Mouse (Mus musculus) ZHBTc4 (cell line): Measurements from ENCODE around the gene Kiss1r.

Source experiments
- DNase-seq: peaks from one replicate; pipeline ENCODE4 v3.0.0-alpha.2; 2011; ENCODE audit warnings: low read depth, low spot score

Kiss1r gene

DNA sequence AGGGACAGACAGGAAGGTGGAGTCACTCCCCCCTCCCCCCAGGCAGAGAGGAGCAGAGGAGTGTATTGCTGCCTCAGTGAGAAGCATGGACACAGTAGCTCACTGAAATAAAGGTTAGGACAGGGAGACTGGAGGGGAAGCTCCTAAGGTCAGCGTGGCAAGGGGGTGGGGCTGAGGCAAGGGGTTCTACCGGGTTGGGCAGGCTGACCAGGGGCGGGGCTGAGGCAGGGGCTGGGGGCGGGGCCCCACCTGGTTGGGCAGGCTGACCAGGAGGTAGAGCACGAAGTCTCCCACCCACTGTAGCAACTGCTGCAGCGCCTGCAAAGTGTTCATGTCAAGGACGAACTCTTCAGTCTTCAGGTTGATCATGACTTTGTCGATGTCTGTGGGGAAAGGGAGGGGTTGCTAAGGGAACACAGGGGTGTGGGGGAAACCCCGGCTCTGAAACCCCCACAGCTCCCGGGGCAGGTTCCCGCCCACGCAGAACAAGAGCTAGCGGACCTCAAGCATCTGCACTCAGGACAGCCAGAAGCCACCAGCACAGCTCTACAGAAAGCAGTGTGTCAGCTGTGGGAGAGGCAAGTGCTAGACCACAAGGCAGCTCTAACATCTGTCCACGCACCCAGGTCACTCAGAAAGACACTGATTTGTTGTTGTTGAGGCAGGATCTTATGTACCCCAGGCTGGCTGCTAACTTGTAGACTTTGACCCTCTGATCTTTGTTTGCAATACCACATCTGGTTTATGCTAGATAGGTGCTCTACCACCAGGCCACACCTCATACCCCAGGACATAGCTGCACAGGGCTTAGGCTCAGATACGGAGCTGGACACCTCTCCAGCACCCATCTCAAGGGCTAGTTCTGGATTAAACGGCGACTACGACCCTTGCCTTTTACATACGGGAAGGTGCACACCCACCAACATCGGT is 19.2 kb upstream of the Kiss1r start:
- no peak for DNase-seq

- DNase-seq, result no peak
These were observed 15.8 kb upstream of the Kiss1r start for GRCm38 (mm10) chr10:79900951-79901410.

DNA sequence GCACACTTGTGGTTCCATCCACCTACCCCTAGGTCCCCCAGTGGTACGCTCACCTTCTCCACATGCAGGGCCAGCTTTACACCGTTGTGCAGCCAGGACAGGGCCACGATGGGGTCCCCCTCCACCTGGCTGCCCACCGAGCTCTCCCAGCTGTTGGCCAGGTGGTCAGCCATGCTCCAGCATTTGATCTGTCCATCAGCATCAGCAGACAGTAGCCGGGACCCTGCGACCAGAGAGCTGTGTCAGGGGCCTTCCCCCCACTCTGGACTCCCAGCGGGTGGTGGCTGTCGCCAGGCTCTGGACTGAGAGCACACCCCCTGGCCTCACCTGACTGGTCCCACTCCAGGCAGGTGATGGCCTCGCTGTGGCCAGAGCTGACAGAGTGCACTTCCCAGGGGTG is 10.1 kb upstream of the Kiss1r start:
- DNase-seq, result no peak

DNA sequence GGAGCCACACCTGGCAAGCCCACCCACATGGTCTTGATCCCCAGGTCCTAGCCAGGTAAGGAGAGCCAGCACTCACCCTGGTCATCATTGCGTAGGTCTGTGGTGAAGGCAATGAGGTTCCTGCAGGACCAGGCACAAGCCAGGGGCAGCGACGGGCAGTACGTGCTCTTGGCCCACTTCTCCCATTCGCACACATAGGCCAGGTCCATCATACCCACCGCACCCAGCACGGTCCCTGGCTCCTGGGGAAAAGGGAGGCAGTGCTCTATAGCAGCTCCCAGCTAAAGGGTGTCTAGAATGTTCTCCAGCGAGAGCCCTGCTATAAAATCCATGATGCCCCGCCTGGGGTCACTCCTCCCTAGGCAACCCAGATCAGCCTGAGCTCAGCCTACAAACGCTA is 9.4 kb upstream of the Kiss1r start:
- no peak for DNase-seq

DNA sequence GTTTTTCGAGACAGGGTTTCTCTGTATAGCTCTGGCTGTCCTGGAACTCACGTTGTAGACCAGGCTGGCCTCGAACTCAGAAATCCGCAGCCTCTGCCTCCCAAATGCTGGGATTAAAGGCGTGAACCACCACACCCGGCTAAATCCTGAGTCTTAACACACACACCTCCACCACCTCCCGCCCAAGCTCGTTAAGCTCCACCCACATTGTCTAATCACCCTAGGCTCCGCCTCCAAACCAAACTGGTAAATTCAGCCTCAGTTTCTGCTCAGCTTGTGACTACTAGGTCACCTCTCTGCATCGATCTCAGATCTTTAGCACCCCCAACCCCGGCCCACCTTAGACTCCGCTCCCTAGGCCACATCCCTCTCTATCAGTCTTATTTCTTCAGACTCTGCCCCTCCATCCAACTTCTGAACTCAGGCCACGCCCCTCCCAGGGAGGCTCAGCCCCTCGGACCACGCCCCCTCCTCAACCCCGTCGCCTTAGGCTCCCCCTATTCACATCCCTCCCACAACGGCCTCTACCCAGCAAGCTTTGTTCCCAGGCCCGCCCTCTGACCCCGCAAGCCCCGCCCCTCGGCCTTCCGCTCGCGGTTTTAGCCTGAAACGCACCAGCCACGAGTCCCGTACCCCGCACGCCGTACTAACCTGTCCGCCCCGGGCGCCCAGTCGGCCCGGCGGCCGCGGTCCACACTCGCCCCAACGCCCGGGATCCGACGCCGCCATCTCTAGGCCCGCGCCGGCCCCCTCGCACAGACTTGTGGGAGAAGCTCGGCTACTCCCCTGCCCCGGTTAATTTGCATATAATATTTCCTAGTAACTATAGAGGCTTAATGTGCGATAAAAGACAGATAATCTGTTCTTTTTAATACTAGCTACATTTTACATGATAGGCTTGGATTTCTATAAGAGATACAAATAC is 8.3 kb upstream of the Kiss1r start, which contains the start of gene Med16:
Med16 (minus strand) TSS at position 757 of the 925 bp plus-strand sequence.
- DNase-seq, result peak; percentile 98

DNA sequence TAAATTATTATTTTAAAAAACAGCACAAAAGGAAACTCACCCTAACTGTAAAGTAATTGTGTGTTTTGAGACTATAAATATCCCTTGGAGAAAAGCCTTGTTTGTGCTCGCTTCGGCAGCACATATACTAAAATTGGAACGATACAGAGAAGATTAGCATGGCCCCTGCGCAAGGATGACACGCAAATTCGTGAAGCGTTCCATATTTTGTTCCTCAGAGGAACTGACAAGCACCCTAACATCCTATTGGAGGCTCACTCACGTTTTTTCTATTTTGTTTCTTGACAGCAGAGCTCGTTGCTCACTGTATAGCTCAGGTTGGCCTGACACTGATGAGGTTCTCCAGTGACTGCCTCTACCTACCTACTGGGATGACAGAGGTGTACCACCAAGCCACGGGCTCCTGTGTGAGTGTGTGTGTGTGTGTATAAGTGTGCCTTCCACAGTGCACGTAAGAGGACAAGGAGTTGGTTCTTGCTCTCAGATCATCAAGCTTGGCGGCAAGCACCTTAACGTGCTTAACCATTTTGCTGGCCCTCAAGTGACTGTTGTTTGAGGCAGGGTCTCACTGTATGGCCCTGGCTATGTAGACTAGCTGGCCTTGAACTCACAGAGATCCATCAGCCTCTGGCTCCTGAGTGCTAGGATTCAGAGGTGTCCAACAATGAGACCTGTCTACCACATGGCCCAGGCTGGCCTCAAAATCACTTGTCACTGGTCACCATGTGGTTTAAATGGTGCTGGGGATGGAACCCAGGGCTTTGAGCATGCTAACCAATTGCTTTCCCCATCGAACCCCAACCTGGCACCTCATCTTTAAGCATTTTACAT is 7.5 kb upstream of the Kiss1r start:
- peak; percentile 56 for DNase-seq

- DNase-seq, result no peak
These were observed 6.2 kb upstream of the Kiss1r start, which contains the start of gene Gm26602 for GRCm38 (mm10) chr10:79910556-79910955. Gene Gm26602, plus strand, starts transcription at chr10:79910856.

DNA sequence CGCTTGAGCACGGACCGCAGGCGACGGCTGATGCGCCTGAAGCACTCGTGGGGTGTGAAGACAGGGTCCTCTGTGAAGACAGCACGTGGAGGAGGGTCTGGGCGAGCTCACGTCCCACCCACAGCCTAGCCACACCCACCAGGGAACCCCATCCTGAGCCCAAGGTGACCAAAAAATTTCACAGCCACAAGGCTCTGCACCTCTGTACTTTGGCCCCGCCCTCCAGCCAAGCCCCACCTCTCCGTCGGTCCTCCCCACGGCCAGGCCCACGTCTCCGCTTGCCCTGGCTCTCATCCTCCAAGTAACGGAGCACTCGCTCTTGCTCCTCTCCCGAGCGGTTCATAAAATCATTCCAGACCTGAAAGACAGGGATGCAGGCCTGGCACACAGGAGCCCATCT is 4.4 kb upstream of the Kiss1r start:
- DNase-seq, result peak; percentile 59

DNA sequence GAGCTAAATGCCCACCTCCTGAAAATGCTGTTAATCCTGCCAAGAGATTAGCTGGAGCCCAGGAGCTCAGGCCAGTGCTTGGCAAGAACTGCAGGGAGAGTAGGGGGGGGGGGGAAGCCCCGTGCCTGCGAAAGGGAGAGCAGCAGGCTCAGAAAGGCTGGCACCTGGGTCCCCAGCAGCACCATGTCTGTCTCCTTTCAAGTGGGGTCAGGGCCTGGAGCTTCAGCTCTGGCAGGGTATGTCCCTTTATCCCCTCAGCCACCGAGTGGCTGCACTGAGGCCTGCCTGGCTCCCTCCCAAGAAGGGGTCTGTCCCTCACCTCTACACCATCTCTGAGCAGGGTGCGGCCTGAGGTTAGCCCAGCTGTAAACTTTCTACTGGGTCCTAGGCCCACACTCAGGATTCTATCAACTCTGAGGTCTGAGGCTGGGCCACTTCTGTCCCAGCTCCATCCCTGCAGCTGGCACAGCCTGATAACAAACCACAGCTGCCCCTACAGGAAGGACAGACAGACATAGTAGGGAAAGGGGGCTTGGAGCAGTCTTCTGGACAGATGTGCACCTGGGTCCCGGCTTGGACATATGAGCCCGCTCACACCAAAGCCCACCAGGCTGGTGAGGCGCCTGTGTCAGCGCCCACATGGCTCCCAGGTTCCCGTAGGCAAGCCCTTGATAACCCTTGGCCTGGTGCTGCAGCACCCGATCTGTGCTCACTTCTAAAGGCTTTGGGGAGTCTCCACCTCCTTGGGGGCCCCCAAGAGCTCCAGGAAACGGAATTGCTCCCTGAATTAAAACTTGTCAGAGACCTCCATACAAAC is 2.4 kb upstream of the Kiss1r start:
- DNase-seq, result no peak

- no peak for DNase-seq
These were observed 1.7 kb upstream of the Kiss1r start for GRCm38 (mm10) chr10:79914948-79915596.

DNA sequence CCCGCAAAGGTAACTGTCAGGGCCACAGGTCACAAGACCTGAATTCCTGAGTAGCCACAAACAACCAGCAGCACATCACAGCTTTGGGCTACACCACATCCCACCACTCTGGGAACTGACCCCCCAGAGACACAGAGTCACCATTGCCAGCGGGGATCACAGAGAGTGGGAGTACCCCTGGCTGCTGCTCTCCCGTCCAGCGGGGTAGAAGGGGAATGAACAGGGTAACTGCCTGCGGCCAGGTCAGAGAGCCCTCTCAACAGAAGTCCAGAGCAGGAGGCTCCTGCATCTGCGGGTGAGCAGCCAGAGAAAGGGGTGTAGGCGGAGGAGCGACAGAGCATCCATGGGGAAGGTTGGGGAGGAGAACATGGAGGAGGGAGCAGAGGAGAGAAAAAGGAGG is 690 bp upstream of the Kiss1r start:
- no peak for DNase-seq

- DNase-seq, result no peak
These were observed 845 bp downstream of the Kiss1r start for GRCm38 (mm10) chr10:79917532-79918100.

DNA sequence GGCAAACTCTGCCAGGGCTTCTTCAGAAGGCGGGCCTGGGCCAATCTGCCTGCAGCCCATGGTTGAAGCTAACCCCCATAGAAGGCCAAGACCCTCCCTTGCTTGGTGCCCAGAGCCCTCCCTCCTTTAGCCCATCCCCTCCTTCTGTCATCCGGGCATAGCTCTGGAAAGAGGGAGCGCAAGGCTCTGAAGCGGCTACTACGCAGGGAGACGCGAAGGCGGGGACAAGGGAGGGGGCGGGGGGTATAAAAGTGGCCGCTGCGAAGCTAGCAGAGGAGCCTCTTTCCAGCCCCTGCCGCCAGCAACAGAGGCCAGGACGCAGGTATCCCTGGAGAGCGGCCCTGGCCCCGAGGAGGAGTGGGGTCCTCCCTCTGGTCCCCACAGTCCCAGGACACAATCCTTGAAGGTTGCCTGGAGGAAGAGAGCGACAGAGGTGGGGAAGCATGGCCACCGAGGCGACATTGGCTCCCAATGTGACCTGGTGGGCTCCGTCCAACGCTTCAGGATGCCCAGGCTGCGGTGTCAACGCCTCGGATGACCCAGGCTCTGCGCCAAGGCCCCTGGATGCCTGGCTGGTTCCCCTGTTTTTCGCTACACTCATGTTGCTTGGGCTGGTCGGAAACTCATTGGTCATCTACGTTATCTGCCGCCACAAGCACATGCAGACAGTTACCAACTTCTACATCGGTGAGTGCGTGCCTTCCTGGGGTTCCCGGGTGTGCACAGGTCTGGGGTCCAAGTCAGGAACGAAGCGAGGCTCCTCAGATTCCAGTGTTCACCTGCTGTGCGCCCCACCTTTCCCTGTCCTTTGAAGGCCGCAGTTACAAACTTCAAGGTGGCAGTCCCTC is 1.7 kb downstream of the Kiss1r start:
- peak; percentile 28 for DNase-seq

GRCm38 (mm10) chr10:79919251-79919849 is 2.6 kb downstream of the Kiss1r start:
- no peak for DNase-seq

GRCm38 (mm10) chr10:79920056-79920890 is 3.5 kb downstream of the Kiss1r start:
- peak; percentile 41 for DNase-seq

- peak; percentile 62 for DNase-seq
These were observed 4.3 kb downstream of the Kiss1r start, which contains the start of gene R3hdm4 for GRCm38 (mm10) chr10:79920958-79921535. Gene R3hdm4, minus strand, starts transcription at chr10:79921208.

DNA sequence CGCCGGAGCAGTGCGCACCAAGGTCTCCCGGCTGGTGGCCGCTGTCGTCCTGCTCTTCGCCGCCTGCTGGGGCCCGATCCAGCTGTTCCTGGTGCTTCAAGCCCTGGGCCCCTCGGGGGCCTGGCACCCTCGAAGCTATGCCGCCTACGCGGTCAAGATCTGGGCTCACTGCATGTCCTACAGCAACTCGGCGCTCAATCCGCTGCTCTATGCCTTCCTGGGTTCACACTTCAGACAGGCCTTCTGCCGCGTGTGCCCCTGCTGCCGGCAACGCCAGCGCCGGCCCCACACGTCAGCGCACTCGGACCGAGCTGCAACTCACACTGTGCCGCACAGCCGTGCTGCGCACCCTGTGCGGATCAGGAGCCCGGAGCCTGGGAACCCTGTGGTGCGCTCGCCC is 4.8 kb downstream of the Kiss1r start:
- DNase-seq, result peak; percentile 72
